Mouse (Mus musculus) natural killer cell, adult 2 months (primary cell): ENCODE results near the gene Comt.

Experiments
- DNase-seq, 2 experiments: peaks; one replicate each; pipeline ENCODE4 v3.0.0; 2022; ENCODE audit warnings: low spot score in 2 of 2

Comt gene

DNA sequence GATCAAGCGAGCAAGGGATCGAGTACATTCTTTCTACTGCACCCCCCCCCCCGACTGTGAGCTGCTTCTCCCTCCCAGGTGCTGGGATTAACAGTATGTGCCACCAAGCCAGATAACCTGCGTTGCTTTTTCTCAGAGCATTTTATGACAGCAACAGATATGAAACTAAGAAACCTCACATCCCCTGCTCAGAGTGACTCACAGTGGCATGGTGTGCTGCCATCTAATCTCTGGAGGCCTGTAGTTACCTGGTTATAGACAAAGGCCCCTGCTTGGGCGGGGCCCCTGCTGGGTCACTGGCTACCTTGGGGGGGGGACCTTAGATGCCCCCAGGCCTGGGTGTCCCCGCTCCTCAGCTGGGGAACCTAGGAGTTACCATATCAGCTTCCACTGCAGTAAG, 68.7 kb downstream of the Comt start:
- DNase-seq = no peak

DNA sequence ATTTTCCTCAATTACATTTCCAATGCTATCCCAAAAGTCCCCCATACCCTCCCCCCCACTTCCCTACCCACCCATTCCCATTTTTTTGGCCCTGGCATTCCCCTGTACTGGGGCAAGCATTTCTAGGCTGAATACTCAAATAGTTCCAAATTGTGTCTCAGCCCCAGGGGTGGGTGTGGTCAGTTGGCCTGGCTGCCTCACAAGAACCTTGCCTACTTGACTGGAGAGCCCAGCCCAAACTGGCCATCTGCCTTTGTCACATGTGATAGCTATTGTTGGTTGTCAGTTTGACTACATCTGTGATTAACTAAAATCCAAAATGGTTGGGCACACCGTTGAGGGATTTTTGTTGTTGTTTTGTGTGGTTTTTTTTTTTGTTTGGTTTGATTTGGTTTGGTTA, 69.7 kb downstream of the Comt start:
- DNase-seq = no peak
